Mouse (Mus musculus) small intestine, adult 2 months (tissue): ENCODE measurements around the gene Ap2m1.

Experiments
- CTCF ChIP-seq: fragments of 200-500 bp; IDR thresholded peaks from 2 replicates; pipeline ENCODE4 v1.5.1; 2012; ENCODE audit warnings: low read depth, mild to moderate bottlenecking, control low read depth, inconsistent platforms, low read length, moderate library complexity, mixed read lengths; ENCODE audit not compliant: insufficient replicate concordance, insufficient read length; ENCODE audit errors: extremely low read depth
- POLR2A ChIP-seq: fragments of 200-500 bp; IDR thresholded peaks from 2 replicates; pipeline ENCODE4 v1.6.1; 2012; ENCODE audit warnings: low read depth, mild to moderate bottlenecking, control low read depth, inconsistent platforms, low read length, moderate library complexity

- no peak for TF ChIP-seq CTCF
- no peak for TF ChIP-seq POLR2A
Observed at GRCm38 (mm10) chr16:20517216-20517615, 18.1 kb upstream of the Ap2m1 start.
